Mouse (Mus musculus) hindbrain, embryonic 13.5 days (tissue): ENCODE measurements around the gene Prss50. TPM values are rescaled to one million over a fixed set of nuclear protein-coding genes. Genes with fewer than 3 reads are reported as not detected.
A peak's percentile ranks its signal among the peaks of the same experiment; 100 is the strongest.

Experiments
- ATAC-seq: fragments of 200-750 bp; cut with Nextera tagmentation; 2 replicates; pipeline ENCODE4 v1.8.0; 2017; ENCODE audit warnings: moderate TSS enrichment; ENCODE audit not compliant: low FRiP score
- H3K27ac ChIP-seq: fragments of 300-500 bp; sonication (generic); 2 replicates; pipeline ENCODE4 v1.5.1; 2015; ENCODE audit warnings: inconsistent platforms, mild to moderate bottlenecking, moderate library complexity
- H3K27me3 ChIP-seq: fragments of 300-500 bp; sonication (generic); 2 replicates; pipeline ENCODE4 v1.6.1; 2015; ENCODE audit warnings: mild to moderate bottlenecking, inconsistent platforms
- H3K36me3 ChIP-seq: fragments of 300-500 bp; sonication (generic); 2 replicates; pipeline ENCODE4 v1.6.1; 2015; ENCODE audit warnings: mild to moderate bottlenecking, inconsistent platforms
- H3K4me1 ChIP-seq: fragments of 300-500 bp; sonication (generic); replicated peaks from 2 replicates; pipeline ENCODE4 v1.6.1; 2015; ENCODE audit warnings: inconsistent platforms
- H3K4me2 ChIP-seq: fragments of 300-500 bp; sonication (generic); 2 replicates; pipeline ENCODE4 v1.6.1; 2015; ENCODE audit warnings: inconsistent platforms, mild to moderate bottlenecking, moderate library complexity
- H3K4me3 ChIP-seq: fragments of 300-500 bp; sonication (generic); 2 replicates; pipeline ENCODE4 v1.5.1; 2015; ENCODE audit warnings: mild to moderate bottlenecking, inconsistent platforms
- H3K9ac ChIP-seq: fragments of 300-500 bp; sonication (generic); 2 replicates; pipeline ENCODE4 v1.6.1; 2015; ENCODE audit warnings: mild to moderate bottlenecking, inconsistent platforms
- H3K9me3 ChIP-seq: fragments of 300-500 bp; sonication (generic); 2 replicates; pipeline ENCODE4 v1.6.1; 2016; ENCODE audit warnings: inconsistent platforms
- WGBS: fragments of 180-500 bp; shearing (Covaris S2); methylation state at CpG from one replicate; pipeline ENCODE4 v1.1.7; 2015; 5-methylcytosine and 5-hydroxymethylcytosine counted together
- polyA plus RNA-seq: library from polyadenylated mRNA; unstranded; fragments of >200 nt; fragmentation: Nextera tagmentation; extraction: Ambion mirVana; gene quantifications from 2 replicates; pipeline ENCODE4 v1.2.1, GENCODE M21; 2015

Gene Prss50
- polyA plus RNA-seq, 1 experiment from 2014 or later = 0.19 TPM

GRCm38 (mm10) chr9:110877888-110878287, 20.1 kb downstream of the Prss50 start:
- peaks cover 75% of the 10 kb centered on the region for H3K27me3 ChIP-seq
- H3K4me1 ChIP-seq = peaks cover 44% of the 10 kb centered on the region
- H3K9me3 ChIP-seq = no peaks in the 10 kb centered on the region
- no peaks in the 10 kb centered on the region for H3K36me3 ChIP-seq
- no peak overlapping the region for H3K27ac ChIP-seq
- no peak overlapping the region for H3K4me3 ChIP-seq
- WGBS = 88% methylated on average over 5 of the region's 5 CpGs
- no peak overlapping the region for H3K9ac ChIP-seq
- no peak overlapping the region for H3K4me2 ChIP-seq
- no peak for ATAC-seq

- peaks cover 65% of the 10 kb centered on the region for H3K27me3 ChIP-seq
- H3K4me2 ChIP-seq = peak within 1 kb of the TSS; percentile 89
- H3K9ac ChIP-seq = peak within 1 kb of the TSS; percentile 69
- no peak for ATAC-seq
- H3K27ac ChIP-seq = no peak within 1 kb of the TSS
- WGBS = 13% methylated on average over 12 of the region's 12 CpGs
- no peaks in the 10 kb centered on the region for H3K9me3 ChIP-seq
- peak within 1 kb of the TSS; percentile 52 for H3K4me3 ChIP-seq
- peaks cover 34% of the 10 kb centered on the region for H3K4me1 ChIP-seq
- H3K36me3 ChIP-seq = no peaks in the 10 kb centered on the region
These were observed 21.6 kb downstream of the Prss50 start, which contains the start of gene Als2cl for GRCm38 (mm10) chr9:110879191-110879920. Gene Als2cl, plus strand, starts transcription at chr9:110879870.

GRCm38 (mm10) chr9:110879998-110880561, 22.3 kb downstream of the Prss50 start, which contains the start of gene Tmie:
Gene Tmie, minus strand, starts transcription at chr9:110880113.
- H3K27me3 ChIP-seq = peaks cover 65% of the 10 kb centered on the region
- 1% methylated on average over 57 of the region's 57 CpGs for WGBS

GRCm38 (mm10) chr9:110880772-110881171, 23.0 kb downstream of the Prss50 start:
- no peaks in the 10 kb centered on the region for H3K36me3 ChIP-seq
- H3K4me1 ChIP-seq = peaks cover 20% of the 10 kb centered on the region
- H3K27me3 ChIP-seq = peaks cover 69% of the 10 kb centered on the region
- WGBS = 74% methylated on average over 4 of the region's 4 CpGs
- no peaks in the 10 kb centered on the region for H3K9me3 ChIP-seq
- H3K9ac ChIP-seq = no peak overlapping the region
- peak overlapping the region; percentile 52 for H3K4me3 ChIP-seq
- no peak overlapping the region for H3K27ac ChIP-seq
- H3K4me2 ChIP-seq = peak overlapping the region; percentile 89
- ATAC-seq = no peak

More at GRCm38 (mm10) chr9:110879998-110880561, 22.3 kb downstream of the Prss50 start, which contains the start of gene Tmie:
- Histone ChIP-seq H3K4me3 (peak within 1 kb of the TSS; percentile 52), H3K9ac (peak within 1 kb of the TSS; percentile 69), H3K27ac (no peak within 1 kb of the TSS), H3K9me3 (no peaks in the 10 kb centered on the region), H3K36me3 (no peaks in the 10 kb centered on the region), H3K4me1 (peaks cover 26% of the 10 kb centered on the region), H3K4me2 (peak within 1 kb of the TSS; percentile 89)
- 0 out of 2 replicates have a peak, but pooled peaks have one; percentile 25 for ATAC-seq

GRCm38 (mm10) chr9:110881953-110882352, 24.2 kb downstream of the Prss50 start:
- no peaks in the 10 kb centered on the region for H3K9me3 ChIP-seq
- no peaks in the 10 kb centered on the region for H3K36me3 ChIP-seq
- H3K4me1 ChIP-seq = peaks cover 20% of the 10 kb centered on the region
- no peak overlapping the region for H3K4me3 ChIP-seq
- no peak overlapping the region for H3K27ac ChIP-seq
- H3K4me2 ChIP-seq = no peak overlapping the region
- 76% methylated on average over 7 of the region's 7 CpGs for WGBS
- no peak for ATAC-seq
- no peak overlapping the region for H3K9ac ChIP-seq
- H3K27me3 ChIP-seq = peaks cover 64% of the 10 kb centered on the region

- Histone ChIP-seq H3K4me1 (0 out of 2 replicates have a peak, but pooled peaks cover 3% of the 10 kb centered on the region), H3K27ac (no peak overlapping the region), H3K36me3 (no peaks in the 10 kb centered on the region), H3K9me3 (no peaks in the 10 kb centered on the region), H3K9ac (no peak overlapping the region), H3K4me3 (no peak overlapping the region), H3K4me2 (no peak overlapping the region), H3K27me3 (peaks cover 24% of the 10 kb centered on the region; the same call in 1 of the 2 replicates)
- ATAC-seq = no peak
- WGBS = 64% methylated on average over 9 of the region's 9 CpGs
These were observed 29.9 kb downstream of the Prss50 start for GRCm38 (mm10) chr9:110887388-110888303.

- H3K4me2 ChIP-seq = no peak overlapping the region
- peaks cover 26% of the 10 kb centered on the region for H3K27me3 ChIP-seq
- no peak for ATAC-seq
- no peak overlapping the region for H3K9ac ChIP-seq
- H3K4me1 ChIP-seq = 0 out of 2 replicates have a peak, but pooled peaks cover 3% of the 10 kb centered on the region
- WGBS = 88% methylated on average over 14 of the region's 14 CpGs
- no peaks in the 10 kb centered on the region for H3K36me3 ChIP-seq
- no peak overlapping the region for H3K27ac ChIP-seq
- H3K4me3 ChIP-seq = no peak overlapping the region
- no peaks in the 10 kb centered on the region for H3K9me3 ChIP-seq
These were observed 31.2 kb downstream of the Prss50 start for GRCm38 (mm10) chr9:110888935-110889334.

- peaks cover 32% of the 10 kb centered on the region for H3K27me3 ChIP-seq
- H3K9ac ChIP-seq = no peak overlapping the region
- WGBS = 20% methylated on average over 21 of the region's 21 CpGs
- H3K4me1 ChIP-seq = 0 out of 2 replicates have a peak, but pooled peaks cover 3% of the 10 kb centered on the region
- H3K9me3 ChIP-seq = no peaks in the 10 kb centered on the region
- no peaks in the 10 kb centered on the region for H3K36me3 ChIP-seq
- no peak overlapping the region for H3K27ac ChIP-seq
- no peak overlapping the region for H3K4me2 ChIP-seq
- no peak overlapping the region for H3K4me3 ChIP-seq
- ATAC-seq = no peak
These were observed 32.4 kb downstream of the Prss50 start for GRCm38 (mm10) chr9:110890026-110890783.

- no peak overlapping the region for H3K4me3 ChIP-seq
- H3K4me1 ChIP-seq = peaks cover 11% of the 10 kb centered on the region; the same call in 1 of the 2 replicates
- H3K36me3 ChIP-seq = no peaks in the 10 kb centered on the region
- H3K27ac ChIP-seq = no peak overlapping the region
- H3K4me2 ChIP-seq = no peak overlapping the region
- H3K27me3 ChIP-seq = peaks cover 27% of the 10 kb centered on the region
- WGBS = 84% methylated on average over 12 of the region's 12 CpGs
- no peaks in the 10 kb centered on the region for H3K9me3 ChIP-seq
- H3K9ac ChIP-seq = no peak overlapping the region
- ATAC-seq = no peak
These were observed 33.5 kb downstream of the Prss50 start for GRCm38 (mm10) chr9:110891077-110891828.

- Histone ChIP-seq H3K9me3 (no peaks in the 10 kb centered on the region), H3K4me3 (no peak overlapping the region), H3K4me2 (no peak overlapping the region), H3K27ac (no peak overlapping the region), H3K9ac (no peak overlapping the region), H3K36me3 (no peaks in the 10 kb centered on the region), H3K4me1 (peaks cover 14% of the 10 kb centered on the region; the same call in 1 of the 2 replicates), H3K27me3 (peaks cover 27% of the 10 kb centered on the region)
- WGBS = 89% methylated on average over 3 of the region's 3 CpGs
- no peak for ATAC-seq
These were observed 34.8 kb downstream of the Prss50 start for GRCm38 (mm10) chr9:110892552-110892951.

- Histone ChIP-seq H3K9me3 (no peaks in the 10 kb centered on the region), H3K4me1 (peaks cover 14% of the 10 kb centered on the region; the same call in 1 of the 2 replicates), H3K36me3 (no peaks in the 10 kb centered on the region), H3K4me3 (no peak overlapping the region), H3K27ac (no peak overlapping the region), H3K27me3 (peaks cover 27% of the 10 kb centered on the region), H3K4me2 (no peak overlapping the region), H3K9ac (no peak overlapping the region)
- 70% methylated on average over 10 of the region's 10 CpGs for WGBS
- ATAC-seq = no peak
These were observed 35.7 kb downstream of the Prss50 start for GRCm38 (mm10) chr9:110893429-110893828.
